ENCODE assay signal across 17 mouse cellular contexts in the genomic region with DNA sequence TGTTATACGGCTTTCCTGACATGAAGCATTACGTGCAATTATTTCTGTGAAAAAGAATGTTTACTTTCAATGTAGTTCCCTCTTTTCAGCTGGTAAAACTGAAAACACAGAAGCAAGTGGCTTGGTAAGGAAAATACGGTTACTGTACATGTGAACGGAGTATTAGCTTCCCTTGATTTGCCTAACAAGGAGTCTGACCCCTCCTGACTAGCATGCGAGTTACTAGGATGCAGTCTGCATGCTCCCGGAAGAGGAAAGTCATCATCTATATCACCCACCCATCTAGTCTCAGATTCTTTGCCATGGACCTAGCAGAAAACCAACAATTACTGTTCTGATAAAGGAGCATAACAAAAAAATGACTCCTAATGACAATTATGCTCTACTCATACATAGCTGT.
A peak's percentile ranks its signal among the peaks of the same experiment; 100 is the strongest.
DNase-seq lines count a peak whose midpoint lies in the region; ATAC-seq lines count a peak whose summit lies in the region.
"Had no signal": no experiment of that assay in that cellular context is flagged by ENCODE, and none has a peak within 500 bp of the region (broad histone marks: within the 10 kb centered on the region; RNA-seq: fewer than 3 reads in every experiment).

No protein-coding gene starts in this region.

- no peaks in the 10 kb centered on the region for H3K9me3 ChIP-seq in hindbrain, embryonic 13.5 days
- H3K9me3 ChIP-seq in hindbrain, embryonic 11.5 days (ENCODE audit: control insufficient read depth, low read length), result no peaks in the 10 kb centered on the region
- no peaks in the 10 kb centered on the region for H3K9me3 ChIP-seq in midbrain, embryonic 13.5 days
- no peaks in the 10 kb centered on the region for H3K9me3 ChIP-seq in midbrain, embryonic 10.5 days (replicated peaks)
- no peaks in the 10 kb centered on the region for H3K9me3 ChIP-seq in neural tube, embryonic 14.5 days (ENCODE audit: control insufficient read depth, low read length)
- H3K9me3 ChIP-seq in neural tube, embryonic 15.5 days (replicated peaks), result no peaks in the 10 kb centered on the region
- H3K9me3 ChIP-seq: embryonic facial prominence, embryonic 13.5 days; heart, embryonic 13.5 days; hindbrain, embryonic 12.5 days had no signal

- H3K36me3 ChIP-seq in hindbrain, embryonic 13.5 days, result no peaks in the 10 kb centered on the region
- no peaks in the 10 kb centered on the region for H3K36me3 ChIP-seq in hindbrain, embryonic 11.5 days (ENCODE audit: control insufficient read depth, insufficient read depth, low read length)
- H3K36me3 ChIP-seq in midbrain, embryonic 13.5 days, result no peaks in the 10 kb centered on the region
- H3K36me3 ChIP-seq in midbrain, embryonic 10.5 days, result no peaks in the 10 kb centered on the region
- H3K36me3 ChIP-seq in neural tube, embryonic 14.5 days (ENCODE audit: control insufficient read depth, insufficient read depth, low read length), result no peaks in the 10 kb centered on the region
- H3K36me3 ChIP-seq in neural tube, embryonic 15.5 days, result no peaks in the 10 kb centered on the region
- H3K36me3 ChIP-seq: embryonic facial prominence, embryonic 13.5 days; heart, embryonic 13.5 days; hindbrain, embryonic 12.5 days had no signal

- H3K27me3 ChIP-seq in hindbrain, embryonic 13.5 days, result no peaks in the 10 kb centered on the region
- no peaks in the 10 kb centered on the region for H3K27me3 ChIP-seq in hindbrain, embryonic 11.5 days (ENCODE audit: control insufficient read depth, insufficient read depth, low read length)
- no peaks in the 10 kb centered on the region for H3K27me3 ChIP-seq in midbrain, embryonic 13.5 days
- H3K27me3 ChIP-seq in midbrain, embryonic 10.5 days (ENCODE audit: low read depth, poor library complexity, severe bottlenecking), result peaks cover 40% of the 10 kb centered on the region
- H3K27me3 ChIP-seq in neural tube, embryonic 14.5 days (ENCODE audit: control insufficient read depth, insufficient read depth, low read length), result no peaks in the 10 kb centered on the region
- no peaks in the 10 kb centered on the region for H3K27me3 ChIP-seq in neural tube, embryonic 15.5 days (replicated peaks)
- H3K27me3 ChIP-seq: embryonic facial prominence, embryonic 13.5 days; heart, embryonic 13.5 days; hindbrain, embryonic 12.5 days had no signal

- WGBS in hindbrain, embryonic 13.5 days, result 41% methylated on average over 6 of the region's 6 CpGs
- 62% methylated on average over 6 of the region's 6 CpGs for WGBS in hindbrain, embryonic 11.5 days
- WGBS in midbrain, embryonic 13.5 days, result 49% methylated on average over 6 of the region's 6 CpGs
- WGBS in midbrain, embryonic 10.5 days, result 73% methylated on average over 6 of the region's 6 CpGs
- 35% methylated on average over 6 of the region's 6 CpGs for WGBS in neural tube, embryonic 14.5 days
- 35% methylated on average over 6 of the region's 6 CpGs for WGBS in neural tube, embryonic 15.5 days

- H3K4me1 ChIP-seq in hindbrain, embryonic 13.5 days (replicated peaks), result peaks cover 8% of the 10 kb centered on the region
- H3K4me1 ChIP-seq in hindbrain, embryonic 11.5 days (replicated peaks; ENCODE audit: control insufficient read depth, insufficient read depth, low read length), result peaks cover 2% of the 10 kb centered on the region; the same call in 1 of the 2 replicates
- H3K4me1 ChIP-seq in midbrain, embryonic 13.5 days (replicated peaks), result peaks cover 20% of the 10 kb centered on the region
- peaks cover 20% of the 10 kb centered on the region for H3K4me1 ChIP-seq in midbrain, embryonic 10.5 days
- H3K4me1 ChIP-seq in neural tube, embryonic 14.5 days (ENCODE audit: control insufficient read depth, insufficient read depth, low read length), result no peaks in the 10 kb centered on the region; the same call in 1 of the 2 replicates
- H3K4me1 ChIP-seq in neural tube, embryonic 15.5 days, result peaks cover 3% of the 10 kb centered on the region
- H3K4me1 ChIP-seq: heart, embryonic 13.5 days had no signal

- H3K9ac ChIP-seq in hindbrain, embryonic 13.5 days, result no peak overlapping the region
- no peak overlapping the region for H3K9ac ChIP-seq in hindbrain, embryonic 11.5 days (ENCODE audit: low read depth, low read length)
- no peak overlapping the region for H3K9ac ChIP-seq in midbrain, embryonic 13.5 days (replicated peaks)
- H3K9ac ChIP-seq in neural tube, embryonic 14.5 days (replicated peaks; ENCODE audit: low read depth, low read length), result no peak overlapping the region
- no peak overlapping the region for H3K9ac ChIP-seq in neural tube, embryonic 15.5 days (replicated peaks)
- H3K9ac ChIP-seq: embryonic facial prominence, embryonic 13.5 days; heart, embryonic 13.5 days; hindbrain, embryonic 12.5 days had no signal

- no peak overlapping the region for H3K4me2 ChIP-seq in hindbrain, embryonic 13.5 days
- H3K4me2 ChIP-seq in hindbrain, embryonic 11.5 days (replicated peaks; ENCODE audit: low read depth, low read length), result no peak overlapping the region
- no peak overlapping the region for H3K4me2 ChIP-seq in midbrain, embryonic 13.5 days (replicated peaks)
- H3K4me2 ChIP-seq in neural tube, embryonic 14.5 days (ENCODE audit: low read depth, low read length), result no peak overlapping the region
- no peak overlapping the region for H3K4me2 ChIP-seq in neural tube, embryonic 15.5 days
- H3K4me2 ChIP-seq: embryonic facial prominence, embryonic 13.5 days; heart, embryonic 13.5 days; hindbrain, embryonic 12.5 days had no signal

- H3K27ac ChIP-seq in hindbrain, embryonic 13.5 days, result peak overlapping the region; percentile 13; the same call in 1 of the 2 replicates
- no peak overlapping the region for H3K27ac ChIP-seq in hindbrain, embryonic 11.5 days (ENCODE audit: low read depth, low read length)
- peak overlapping the region; percentile 36 for H3K27ac ChIP-seq in midbrain, embryonic 13.5 days
- no peak overlapping the region for H3K27ac ChIP-seq in midbrain, embryonic 10.5 days (replicated peaks)
- no peak overlapping the region for H3K27ac ChIP-seq in neural tube, embryonic 14.5 days (ENCODE audit: low read depth, low read length)
- 0 out of 2 replicates have a peak overlapping the region, but pooled peaks have one; percentile 28 for H3K27ac ChIP-seq in neural tube, embryonic 15.5 days (replicated peaks)
- H3K27ac ChIP-seq: embryonic facial prominence, embryonic 13.5 days; gastrocnemius, adult 2 months; heart, embryonic 13.5 days; hindbrain, embryonic 12.5 days had no signal

- no peak overlapping the region for H3K4me3 ChIP-seq in hindbrain, embryonic 13.5 days
- no peak overlapping the region for H3K4me3 ChIP-seq in hindbrain, embryonic 11.5 days (ENCODE audit: low read depth, low read length)
- no peak overlapping the region for H3K4me3 ChIP-seq in midbrain, embryonic 13.5 days (replicated peaks)
- no peak overlapping the region for H3K4me3 ChIP-seq in midbrain, embryonic 10.5 days
- H3K4me3 ChIP-seq in neural tube, embryonic 14.5 days (ENCODE audit: low read depth, low read length), result no peak overlapping the region
- no peak overlapping the region for H3K4me3 ChIP-seq in neural tube, embryonic 15.5 days (replicated peaks)
- H3K4me3 ChIP-seq: embryonic facial prominence, embryonic 13.5 days; gastrocnemius, adult 2 months; heart, embryonic 13.5 days; hindbrain, embryonic 12.5 days had no signal

- ATAC-seq in hindbrain, embryonic 13.5 days (ENCODE audit: low FRiP score), result no peak
- ATAC-seq in hindbrain, embryonic 11.5 days (ENCODE audit: low FRiP score), result no peak
- 0 out of 2 replicates have a peak, but pooled peaks have one; percentile 40 for ATAC-seq in midbrain, embryonic 13.5 days
- ATAC-seq in neural tube, embryonic 14.5 days (ENCODE audit: low read depth), result peak; percentile 41; the same call in 1 of the 2 replicates
- no peak for ATAC-seq in neural tube, embryonic 15.5 days (ENCODE audit: low FRiP score)

- DNase-seq in hindbrain, embryonic 11.5 days (ENCODE audit: low spot score), result no peak
- no peak for DNase-seq in midbrain, embryonic 10.5 days (ENCODE audit: low spot score)
- DNase-seq: adrenal gland, adult 2 months; adrenal gland, postnatal 25 days; cerebellum, adult 18-20 months; cerebellum, adult 9-11 months; cerebellum, postnatal 36 days; gastrocnemius, adult 2 months; gastrocnemius, postnatal 25 days; heart, postnatal 36 days had no signal

Comparison
In these comparisons a context has a peak if more than half of its experiments do, and no peak if none do; other contexts are left out.
1. ATAC-seq: peak in midbrain, embryonic 13.5 days (single experiment) and neural tube, embryonic 14.5 days (single experiment); none in hindbrain, embryonic 13.5 days (single experiment), hindbrain, embryonic 11.5 days (single experiment) and neural tube, embryonic 15.5 days (single experiment).
2. H3K27ac ChIP-seq: peak in hindbrain, embryonic 13.5 days (single experiment), midbrain, embryonic 13.5 days (single experiment) and neural tube, embryonic 15.5 days (single experiment); none in hindbrain, embryonic 11.5 days (single experiment), midbrain, embryonic 10.5 days (single experiment) and neural tube, embryonic 14.5 days (single experiment).